Mouse (Mus musculus) olfactory bulb, adult 2 months (tissue): ENCODE data around the gene Tmprss11e. TPM values are rescaled to one million over a fixed set of nuclear protein-coding genes. Genes with fewer than 3 reads are reported as not detected.

Source experiments
- H3K27ac ChIP-seq: fragments of 200-500 bp; 2 replicates; pipeline ENCODE4 v1.5.1; 2012; ENCODE audit warnings: low read depth, low read length; ENCODE audit not compliant: insufficient read depth
- H3K4me1 ChIP-seq: fragments of 200-500 bp; 2 replicates; pipeline ENCODE4 v1.6.1; 2012; ENCODE audit warnings: low read length; ENCODE audit not compliant: control insufficient read depth, insufficient read depth
- H3K4me3 ChIP-seq: fragments of 200-500 bp; 2 replicates; pipeline ENCODE4 v1.5.1; 2012; ENCODE audit warnings: mild to moderate bottlenecking, low read depth, low read length, moderate library complexity; ENCODE audit not compliant: insufficient read depth
- CTCF ChIP-seq: fragments of 200-500 bp; IDR thresholded peaks from 2 replicates; pipeline ENCODE4 v1.5.1; 2012; ENCODE audit warnings: low read depth, mild to moderate bottlenecking, low read length, moderate library complexity; ENCODE audit not compliant: insufficient read depth
- POLR2A ChIP-seq: fragments of 200-500 bp; IDR thresholded peaks from 2 replicates; pipeline ENCODE4 v1.6.1; 2012; ENCODE audit warnings: mild to moderate bottlenecking, low read depth, low read length, moderate library complexity; ENCODE audit not compliant: insufficient read depth
- WGBS: fragments of 180-500 bp; shearing (Covaris S2); methylation state at CpG from one replicate; pipeline ENCODE4 v1.1.7; 2018; 5-methylcytosine and 5-hydroxymethylcytosine counted together
- polyA plus RNA-seq: library from polyadenylated mRNA; stranded (reverse); fragments of >200 nt; gene quantifications from 2 replicates; pipeline ENCODE4 v1.2.4, GENCODE M21; 2012; ENCODE audit warnings: low replicate concordance; ENCODE audit not compliant: missing spikeins, insufficient read depth, insufficient read length

The Tmprss11e gene
- polyA plus RNA-seq = not detected in 2 replicates

GRCm38 (mm10) chr5:86745715-86746114, at the start of gene Tmprss11e:
Gene Tmprss11e (minus strand): TSS chr5:86745815.
- H3K4me1 ChIP-seq = no peaks in the 10 kb centered on the region
- H3K27ac ChIP-seq = no peak within 1 kb of the TSS
- TF ChIP-seq CTCF (no peak), POLR2A (no peak)
- H3K4me3 ChIP-seq = no peak within 1 kb of the TSS
- 71% methylated on average over 4 of the region's 4 CpGs for WGBS

- Histone ChIP-seq H3K4me1 (no peaks in the 10 kb centered on the region), H3K27ac (no peak overlapping the region), H3K4me3 (no peak overlapping the region)
- WGBS = 73% methylated on average over 8 of the region's 8 CpGs
- no peak for TF ChIP-seq CTCF
- TF ChIP-seq POLR2A = no peak
Measured at GRCm38 (mm10) chr5:86792807-86793206, 47.2 kb upstream of the Tmprss11e start.

- 58% methylated on average over 4 of the region's 4 CpGs for WGBS
- no peak overlapping the region for H3K27ac ChIP-seq
Measured at GRCm38 (mm10) chr5:86792249-86792648, 46.6 kb upstream of the Tmprss11e start.

GRCm38 (mm10) chr5:86789954-86790353, 44.3 kb upstream of the Tmprss11e start:
- no peak for TF ChIP-seq POLR2A
- no peak for TF ChIP-seq CTCF
- WGBS = 79% methylated on average over 2 of the region's 2 CpGs
- Histone ChIP-seq H3K4me3 (no peak overlapping the region), H3K27ac (no peak overlapping the region), H3K4me1 (no peaks in the 10 kb centered on the region)

More at GRCm38 (mm10) chr5:86792249-86792648, 46.6 kb upstream of the Tmprss11e start:
- no peak overlapping the region for H3K4me3 ChIP-seq
- H3K4me1 ChIP-seq = no peaks in the 10 kb centered on the region
- TF ChIP-seq CTCF (no peak), POLR2A (no peak)

- H3K4me3 ChIP-seq = no peak overlapping the region
- 67% methylated on average over 1 of the region's 1 CpGs for WGBS
Measured at GRCm38 (mm10) chr5:86786798-86787197, 41.2 kb upstream of the Tmprss11e start.

GRCm38 (mm10) chr5:86784205-86784604, 38.6 kb upstream of the Tmprss11e start:
- Histone ChIP-seq H3K4me3 (no peak overlapping the region), H3K4me1 (no peaks in the 10 kb centered on the region), H3K27ac (no peak overlapping the region)
- 13% methylated on average over 1 of the region's 1 CpGs for WGBS
- TF ChIP-seq CTCF = no peak
- no peak for TF ChIP-seq POLR2A

More at GRCm38 (mm10) chr5:86786798-86787197, 41.2 kb upstream of the Tmprss11e start:
- Histone ChIP-seq H3K27ac (no peak overlapping the region), H3K4me1 (no peaks in the 10 kb centered on the region)
- TF ChIP-seq CTCF = no peak

GRCm38 (mm10) chr5:86783059-86783458, 37.4 kb upstream of the Tmprss11e start:
- no peak overlapping the region for H3K27ac ChIP-seq
- no peaks in the 10 kb centered on the region for H3K4me1 ChIP-seq
- no peak overlapping the region for H3K4me3 ChIP-seq
- no peak for TF ChIP-seq CTCF
- TF ChIP-seq POLR2A = no peak
- 70% methylated on average over 8 of the region's 8 CpGs for whole genome bisulfite sequencing

- H3K4me3 ChIP-seq = no peak overlapping the region
- H3K4me1 ChIP-seq = no peaks in the 10 kb centered on the region
- no peak overlapping the region for H3K27ac ChIP-seq
- WGBS = 33% methylated on average over 1 of the region's 1 CpGs
- no peak for TF ChIP-seq POLR2A
- no peak for TF ChIP-seq CTCF
Measured at GRCm38 (mm10) chr5:86778471-86778870, 32.9 kb upstream of the Tmprss11e start.

- Histone ChIP-seq H3K27ac (no peak overlapping the region), H3K4me1 (no peaks in the 10 kb centered on the region), H3K4me3 (no peak overlapping the region)
- TF ChIP-seq POLR2A = no peak
- 93% methylated on average over 5 of the region's 5 CpGs for WGBS
Measured at GRCm38 (mm10) chr5:86776941-86777340, 31.3 kb upstream of the Tmprss11e start.

GRCm38 (mm10) chr5:86771010-86771409, 25.4 kb upstream of the Tmprss11e start:
- no peak for TF ChIP-seq CTCF
- TF ChIP-seq POLR2A = no peak

More at GRCm38 (mm10) chr5:86771010-86771409, 25.4 kb upstream of the Tmprss11e start:
- Histone ChIP-seq H3K4me1 (no peaks in the 10 kb centered on the region), H3K27ac (no peak overlapping the region), H3K4me3 (no peak overlapping the region)
